Mouse (Mus musculus) midbrain, embryonic 10.5 days (tissue): ENCODE results near the gene Abcb6. TPM values are rescaled to one million over a fixed set of nuclear protein-coding genes. Genes with fewer than 3 reads are reported as not detected.

Source experiments
- DNase-seq: peaks from one replicate; pipeline ENCODE4 v3.0.0-alpha.2; 2017; ENCODE audit warnings: low spot score
- H3K27ac ChIP-seq: fragments of 300-500 bp; sonication (generic); replicated peaks from 2 replicates; pipeline ENCODE4 v1.5.1; 2016; ENCODE audit warnings: mild to moderate bottlenecking
- H3K27me3 ChIP-seq: fragments of 300-500 bp; sonication (generic); 2 replicates; pipeline ENCODE4 v1.6.1; 2016; ENCODE audit warnings: low read depth, mild to moderate bottlenecking; ENCODE audit not compliant: poor library complexity, severe bottlenecking
- H3K36me3 ChIP-seq: fragments of 300-500 bp; sonication (generic); 2 replicates; pipeline ENCODE4 v1.6.1; 2016; ENCODE audit warnings: mild to moderate bottlenecking, moderate library complexity
- H3K4me1 ChIP-seq: fragments of 300-500 bp; sonication (generic); 2 replicates; pipeline ENCODE4 v1.6.1; 2016
- H3K4me3 ChIP-seq: fragments of 300-500 bp; sonication (generic); 2 replicates; pipeline ENCODE4 v1.5.1; 2016; ENCODE audit warnings: mild to moderate bottlenecking, moderate library complexity
- H3K9me3 ChIP-seq: fragments of 300-500 bp; sonication (generic); replicated peaks from 2 replicates; pipeline ENCODE4 v1.6.1; 2016; ENCODE audit warnings: mild to moderate bottlenecking
- WGBS: fragments of 180-500 bp; shearing (Covaris S2); methylation state at CpG from one replicate; pipeline ENCODE4 v1.1.7; 2016; 5-methylcytosine and 5-hydroxymethylcytosine counted together
- polyA plus RNA-seq: library from polyadenylated mRNA; unstranded; fragments of >200 nt; fragmentation: Nextera tagmentation; extraction: Ambion mirVana; gene quantifications from 2 replicates; pipeline ENCODE4 v1.2.1, GENCODE M21; 2016

Gene Abcb6
- polyA plus RNA-seq, 1 experiment from 2014 or later, result 50.6 TPM

GRCm38 (mm10) chr1:75191622-75192402, 11.6 kb upstream of the Abcb6 start, which contains the start of the genes Ankzf1 and Atg9a:
Gene Ankzf1, plus strand, starts transcription at chr1:75192151.
Gene Atg9a, minus strand, starts transcription at chr1:75192196.
- peak within 1 kb of the TSS; percentile 89 for H3K27ac ChIP-seq
- peak within 1 kb of the TSS; percentile 86 for H3K4me3 ChIP-seq
- DNase-seq, result peak; percentile 95
- H3K4me1 ChIP-seq, result peaks cover 28% of the 10 kb centered on the region
- WGBS, result under 1% methylated on average over 56 of the region's 56 CpGs
- H3K36me3 ChIP-seq, result peaks cover 35% of the 10 kb centered on the region
- no peaks in the 10 kb centered on the region for H3K9me3 ChIP-seq
- H3K27me3 ChIP-seq, result no peaks in the 10 kb centered on the region

- Histone ChIP-seq H3K4me3 (peak overlapping the region; percentile 86), H3K27me3 (no peaks in the 10 kb centered on the region), H3K36me3 (peaks cover 35% of the 10 kb centered on the region), H3K4me1 (peaks cover 28% of the 10 kb centered on the region), H3K9me3 (no peaks in the 10 kb centered on the region), H3K27ac (peak overlapping the region; percentile 89)
- WGBS, result 47% methylated on average over 5 of the region's 5 CpGs
- DNase-seq, result no peak
These were observed 11.0 kb upstream of the Abcb6 start for GRCm38 (mm10) chr1:75191258-75191621.

- no peaks in the 10 kb centered on the region for H3K9me3 ChIP-seq
- H3K27me3 ChIP-seq, result no peaks in the 10 kb centered on the region
- H3K4me3 ChIP-seq, result peak overlapping the region; percentile 86; the same call in 1 of the 2 replicates
- peaks cover 28% of the 10 kb centered on the region for H3K4me1 ChIP-seq
- no peak for DNase-seq
- H3K27ac ChIP-seq, result no peak overlapping the region
- H3K36me3 ChIP-seq, result peaks cover 35% of the 10 kb centered on the region
- 63% methylated on average over 2 of the region's 2 CpGs for WGBS
These were observed 10.4 kb upstream of the Abcb6 start for GRCm38 (mm10) chr1:75190577-75190976.

DNA sequence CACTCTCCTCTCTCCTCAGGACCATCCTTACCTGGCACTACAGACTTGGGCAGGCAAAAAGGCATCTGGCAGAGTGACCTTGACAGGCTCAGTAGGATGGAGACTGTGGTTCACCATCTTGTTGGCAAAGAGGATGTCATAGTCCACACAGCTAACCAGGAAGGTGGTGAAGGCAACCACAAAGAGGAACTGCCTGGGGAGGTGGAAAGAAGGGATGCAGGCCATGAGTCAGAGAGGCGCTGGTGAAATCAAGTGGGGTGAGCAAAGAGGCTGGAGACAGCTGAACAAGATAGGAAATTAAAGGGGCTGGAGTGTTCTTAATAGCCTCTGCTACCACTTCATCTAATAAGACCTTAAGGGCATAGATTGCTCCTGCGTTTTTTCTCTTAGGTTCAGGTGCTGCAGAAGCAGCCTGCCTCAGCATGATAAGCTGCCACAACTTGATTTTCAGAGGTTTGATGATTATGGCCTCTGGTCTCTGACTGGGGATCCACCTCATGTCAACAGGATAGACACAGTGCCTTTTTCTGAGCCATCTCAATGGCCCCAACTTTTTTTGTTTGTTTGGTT, 7.8 kb upstream of the Abcb6 start:
- H3K4me3 ChIP-seq, result no peak overlapping the region
- H3K36me3 ChIP-seq, result peaks cover 42% of the 10 kb centered on the region

GRCm38 (mm10) chr1:75187126-75187525, 6.9 kb upstream of the Abcb6 start:
- Histone ChIP-seq H3K27me3 (no peaks in the 10 kb centered on the region), H3K4me3 (no peak overlapping the region), H3K4me1 (peaks cover 14% of the 10 kb centered on the region), H3K9me3 (no peaks in the 10 kb centered on the region), H3K36me3 (peaks cover 51% of the 10 kb centered on the region), H3K27ac (no peak overlapping the region)
- DNase-seq, result no peak

More for the DNA sequence above, 7.8 kb upstream of the Abcb6 start:
- no peak for DNase-seq
- no peaks in the 10 kb centered on the region for H3K9me3 ChIP-seq
- H3K27ac ChIP-seq, result no peak overlapping the region
- 88% methylated on average over 2 of the region's 2 CpGs for WGBS
- H3K27me3 ChIP-seq, result no peaks in the 10 kb centered on the region
- peaks cover 22% of the 10 kb centered on the region for H3K4me1 ChIP-seq

GRCm38 (mm10) chr1:75185495-75185894, 5.3 kb upstream of the Abcb6 start:
- no peak overlapping the region for H3K4me3 ChIP-seq
- no peaks in the 10 kb centered on the region for H3K9me3 ChIP-seq
- peaks cover 60% of the 10 kb centered on the region for H3K36me3 ChIP-seq
- no peak for DNase-seq
- H3K27ac ChIP-seq, result no peak overlapping the region
- no peaks in the 10 kb centered on the region for H3K27me3 ChIP-seq
- 93% methylated on average over 11 of the region's 11 CpGs for WGBS
- peaks cover 8% of the 10 kb centered on the region for H3K4me1 ChIP-seq

- WGBS, result 81% methylated on average over 4 of the region's 4 CpGs
- peaks cover 60% of the 10 kb centered on the region for H3K36me3 ChIP-seq
These were observed 2.0 kb upstream of the Abcb6 start for GRCm38 (mm10) chr1:75182160-75182559.

GRCm38 (mm10) chr1:75181377-75181870, 1.2 kb upstream of the Abcb6 start:
- WGBS, result 82% methylated on average over 4 of the region's 4 CpGs
- H3K4me3 ChIP-seq, result no peak overlapping the region
- H3K27me3 ChIP-seq, result no peaks in the 10 kb centered on the region
- no peak overlapping the region for H3K27ac ChIP-seq
- H3K4me1 ChIP-seq, result peaks cover 28% of the 10 kb centered on the region
- H3K9me3 ChIP-seq, result no peaks in the 10 kb centered on the region
- DNase-seq, result no peak
- H3K36me3 ChIP-seq, result peaks cover 61% of the 10 kb centered on the region

More at GRCm38 (mm10) chr1:75182160-75182559, 2.0 kb upstream of the Abcb6 start:
- no peak overlapping the region for H3K4me3 ChIP-seq
- no peaks in the 10 kb centered on the region for H3K27me3 ChIP-seq
- no peak overlapping the region for H3K27ac ChIP-seq
- no peaks in the 10 kb centered on the region for H3K9me3 ChIP-seq
- H3K4me1 ChIP-seq, result peaks cover 28% of the 10 kb centered on the region
- no peak for DNase-seq

- Histone ChIP-seq H3K36me3 (peaks cover 61% of the 10 kb centered on the region), H3K9me3 (no peaks in the 10 kb centered on the region), H3K27me3 (no peaks in the 10 kb centered on the region), H3K27ac (peak overlapping the region; percentile 89), H3K4me3 (peak overlapping the region; percentile 64), H3K4me1 (peaks cover 28% of the 10 kb centered on the region)
- DNase-seq, result no peak
- WGBS, result 32% methylated on average over 7 of the region's 7 CpGs
These were observed 549 bp upstream of the Abcb6 start for GRCm38 (mm10) chr1:75180741-75181140.

DNA sequence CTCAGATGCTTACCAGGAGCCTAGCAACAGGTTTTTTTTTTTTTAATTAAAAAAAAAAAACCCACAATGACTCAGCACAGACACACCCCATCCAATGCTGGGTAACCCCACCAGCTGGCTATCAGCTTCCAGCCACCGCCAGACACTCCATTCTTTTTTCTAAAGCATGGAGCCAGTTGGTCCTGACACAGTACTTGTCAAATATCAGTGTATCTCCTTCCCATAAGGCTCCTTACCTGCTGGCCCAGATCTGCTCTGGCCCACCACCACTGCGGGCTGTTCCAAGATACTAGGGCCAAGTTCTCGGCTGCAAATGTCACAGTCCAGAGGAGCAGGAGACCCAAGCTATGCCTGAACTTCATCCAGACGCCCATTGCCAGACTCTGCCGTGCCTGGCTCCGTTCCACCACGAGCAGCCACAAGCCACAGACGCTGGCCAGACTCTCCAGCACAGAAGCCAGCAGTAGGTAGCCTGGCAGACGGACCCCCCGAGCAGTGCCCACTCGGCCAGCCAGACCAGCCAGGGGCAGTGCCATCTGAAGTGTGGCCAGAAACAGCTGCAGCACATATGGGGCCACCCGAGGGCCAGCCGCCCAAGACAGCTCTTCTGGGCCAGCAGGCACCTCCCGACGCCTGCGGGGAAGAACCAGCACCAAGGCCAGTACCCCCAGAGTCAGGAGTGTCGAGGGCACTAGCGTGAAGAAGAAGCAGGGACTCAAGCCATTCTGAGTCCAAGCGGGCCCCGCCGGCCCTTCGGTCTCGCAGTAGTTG, 673 bp downstream of the Abcb6 start:
- no peaks in the 10 kb centered on the region for H3K27me3 ChIP-seq
- WGBS, result 12% methylated on average over 23 of the region's 23 CpGs
- peak overlapping the region; percentile 89 for H3K27ac ChIP-seq
- H3K4me1 ChIP-seq, result peaks cover 28% of the 10 kb centered on the region
- peaks cover 61% of the 10 kb centered on the region for H3K36me3 ChIP-seq
- DNase-seq, result no peak
- H3K9me3 ChIP-seq, result no peaks in the 10 kb centered on the region
- peak overlapping the region; percentile 64 for H3K4me3 ChIP-seq

DNA sequence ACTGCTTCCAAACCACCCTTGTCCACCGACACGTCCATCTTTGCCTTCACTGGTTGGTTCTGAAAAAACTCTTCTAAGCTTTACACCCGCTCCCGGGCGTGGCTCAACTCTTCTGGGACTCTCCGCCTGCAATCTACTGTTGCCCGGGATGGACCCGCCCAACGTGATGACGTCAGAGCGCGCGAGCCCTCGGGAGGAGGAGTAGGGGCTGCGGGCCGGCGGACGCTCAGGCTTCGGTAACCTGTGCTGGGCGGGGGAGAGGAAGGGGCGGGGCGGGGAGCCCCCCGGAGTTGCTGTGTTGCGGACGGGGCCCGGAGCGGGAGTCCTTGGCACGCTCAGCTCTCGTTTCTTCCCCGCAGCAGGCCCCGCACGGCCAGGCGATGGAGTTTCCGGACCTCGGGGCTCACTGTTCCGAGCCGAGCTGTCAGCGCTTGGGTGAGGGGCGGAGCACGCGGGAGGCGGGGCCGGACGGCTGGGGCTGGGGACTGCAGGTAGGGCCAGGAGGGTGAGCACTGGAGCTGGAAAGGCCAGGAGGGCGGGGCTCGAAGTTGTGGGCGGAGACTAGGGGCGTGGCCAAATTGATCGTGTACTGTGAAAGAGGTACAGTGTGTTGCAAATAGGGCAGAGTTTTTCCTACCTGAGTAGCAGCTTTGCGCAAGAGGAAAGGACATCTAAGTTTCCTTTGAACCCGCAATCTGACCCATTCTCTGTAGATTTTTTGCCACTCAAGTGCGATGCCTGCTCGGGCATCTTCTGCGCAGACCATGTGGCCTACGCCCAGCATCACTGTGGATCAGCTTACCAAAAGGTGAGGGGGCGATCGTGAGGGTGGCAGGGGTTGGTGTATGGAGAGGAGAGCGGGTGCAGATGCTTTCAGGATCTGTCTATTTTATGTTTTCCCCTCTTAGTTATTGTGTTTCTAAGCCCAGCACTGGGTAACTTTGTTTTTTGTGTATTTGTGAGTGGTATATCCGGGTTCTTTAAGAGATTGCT, 11.4 kb downstream of the Abcb6 start, which contains the start of gene Zfand2b:
Zfand2b (plus strand) TSS at position 175 of the 993 bp plus-strand sequence.
- Histone ChIP-seq H3K36me3 (peaks cover 36% of the 10 kb centered on the region), H3K4me3 (peak within 1 kb of the TSS; percentile 77), H3K27me3 (no peaks in the 10 kb centered on the region), H3K27ac (peak within 1 kb of the TSS; percentile 86), H3K4me1 (peaks cover 19% of the 10 kb centered on the region), H3K9me3 (no peaks in the 10 kb centered on the region)
- DNase-seq, result peak; percentile 97
- WGBS, result 1% methylated on average over 59 of the region's 59 CpGs
